Mouse (Mus musculus): ENCODE measurements around the gene E130308A19Rik. TPM values are rescaled to one million over a fixed set of nuclear protein-coding genes. Genes with fewer than 3 reads are reported as not detected.

Gene E130308A19Rik
- total RNA-seq, 2 experiments from 2014 or later = 10.1 TPM

DNA sequence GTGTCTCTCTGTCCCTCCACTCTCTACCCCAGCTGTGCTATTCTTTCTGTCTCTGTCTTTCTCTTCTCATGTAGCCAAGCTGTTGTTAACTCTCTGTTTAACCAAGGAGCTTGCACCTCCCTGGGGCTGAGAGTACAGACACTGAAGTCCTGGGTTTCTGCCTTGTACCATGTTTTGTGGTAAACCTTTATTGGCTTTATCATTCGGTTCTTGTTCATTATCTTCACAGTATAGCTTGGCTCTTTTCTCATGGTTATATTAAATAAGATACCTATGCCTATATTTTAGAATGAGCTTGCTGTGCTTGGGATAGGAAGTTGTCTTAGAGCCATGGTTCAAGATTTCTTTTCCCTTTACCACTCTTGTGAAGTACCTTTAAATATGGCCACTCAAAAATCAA is 8.5 kb downstream of the E130308A19Rik start:
- no peak for DNase-seq (ENCODE audit: low spot score in 2 of 2)

- DNase-seq (ENCODE audit: low spot score in 2 of 2) = no peak
Observed at GRCm38 (mm10) chr4:59639163-59639562, 13.2 kb downstream of the E130308A19Rik start.

- DNase-seq (ENCODE audit: low spot score in 2 of 2) = no peak
Observed at GRCm38 (mm10) chr4:59640720-59641119, 14.7 kb downstream of the E130308A19Rik start.

- no peak for DNase-seq (ENCODE audit: low spot score in 2 of 2)
Observed at GRCm38 (mm10) chr4:59642039-59642438, 16.0 kb downstream of the E130308A19Rik start.

- no peak for DNase-seq (ENCODE audit: low spot score in 2 of 2)
Observed at GRCm38 (mm10) chr4:59642657-59643056, 16.6 kb downstream of the E130308A19Rik start.

GRCm38 (mm10) chr4:59644431-59644830 is 18.4 kb downstream of the E130308A19Rik start:
- no peak for DNase-seq (ENCODE audit: low spot score in 2 of 2)

DNA sequence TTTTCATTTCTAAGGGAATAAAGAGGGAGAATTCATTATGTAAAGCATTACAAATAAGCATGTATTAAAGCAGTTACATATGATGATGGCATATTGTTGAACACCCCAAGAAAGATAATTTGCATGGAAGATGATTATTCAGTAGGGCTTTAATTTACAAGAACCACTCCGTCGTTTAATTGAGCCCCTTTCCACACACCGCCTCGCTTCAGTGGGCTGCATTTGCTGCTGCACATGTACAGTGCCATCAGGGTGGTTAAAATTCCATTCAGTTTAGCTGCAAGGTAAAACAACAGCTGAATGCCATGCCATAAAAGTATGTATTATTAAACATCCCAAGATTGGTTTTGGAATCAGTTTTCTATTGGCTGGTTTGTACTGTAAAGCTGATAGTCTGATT is 19.0 kb downstream of the E130308A19Rik start:
- no peak for DNase-seq (ENCODE audit: low spot score in 2 of 2)

DNA sequence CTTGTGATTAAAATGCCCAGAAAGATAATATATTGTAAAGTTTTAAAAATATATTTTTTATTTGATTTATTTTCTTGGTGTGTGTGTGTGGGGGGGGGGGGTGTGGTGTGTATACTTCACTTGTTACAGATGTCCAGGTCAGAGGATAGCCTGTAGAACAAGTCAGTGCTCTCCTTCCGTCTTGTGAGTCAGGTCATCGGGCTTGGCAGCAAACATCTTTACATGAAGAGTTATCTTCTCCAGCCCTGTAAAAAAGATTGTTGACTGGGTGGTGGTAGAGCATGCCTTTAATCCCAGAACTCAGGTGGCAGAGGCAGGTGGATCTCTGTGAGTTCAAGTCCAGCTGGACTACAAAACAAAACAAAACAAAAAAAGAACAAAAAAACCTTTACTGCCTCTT is 19.6 kb downstream of the E130308A19Rik start:
- DNase-seq (ENCODE audit: low spot score in 2 of 2) = no peak

DNA sequence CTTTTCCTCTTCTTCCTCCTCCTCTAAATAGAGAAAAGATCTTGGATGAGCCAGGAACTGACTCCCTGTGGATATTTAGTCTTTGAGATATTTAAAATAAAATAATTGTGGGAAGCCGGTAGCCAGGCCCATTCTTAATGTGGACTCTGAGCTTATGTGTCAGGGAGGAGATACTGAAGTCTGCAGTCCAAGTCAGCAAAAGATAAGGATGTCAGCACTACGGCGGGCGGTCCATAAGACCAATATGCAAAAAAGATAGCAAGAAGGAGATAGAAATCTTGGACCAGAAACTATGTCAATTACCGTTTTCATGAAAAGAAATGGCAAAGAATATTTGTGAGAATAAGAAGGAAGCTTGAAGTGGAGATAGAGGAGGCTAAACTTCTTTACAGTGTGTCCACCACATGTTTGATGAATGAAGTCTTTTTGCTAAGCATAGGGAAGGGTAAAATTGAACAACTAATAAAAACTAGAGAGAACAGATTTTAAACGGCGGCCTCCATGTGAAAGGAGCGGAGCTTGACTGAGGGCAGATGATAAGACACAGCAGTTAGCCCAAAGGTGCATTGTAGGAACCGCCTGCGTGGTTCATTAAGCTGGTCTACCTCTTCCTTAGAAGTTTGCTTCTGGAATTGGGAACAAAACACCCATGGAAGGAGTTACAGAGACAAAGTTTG is 20.1 kb downstream of the E130308A19Rik start:
- no peak for DNase-seq (ENCODE audit: low spot score in 2 of 2)

- DNase-seq (ENCODE audit: low spot score in 2 of 2) = no peak
Observed at GRCm38 (mm10) chr4:59649119-59649518, 23.1 kb downstream of the E130308A19Rik start.

DNA sequence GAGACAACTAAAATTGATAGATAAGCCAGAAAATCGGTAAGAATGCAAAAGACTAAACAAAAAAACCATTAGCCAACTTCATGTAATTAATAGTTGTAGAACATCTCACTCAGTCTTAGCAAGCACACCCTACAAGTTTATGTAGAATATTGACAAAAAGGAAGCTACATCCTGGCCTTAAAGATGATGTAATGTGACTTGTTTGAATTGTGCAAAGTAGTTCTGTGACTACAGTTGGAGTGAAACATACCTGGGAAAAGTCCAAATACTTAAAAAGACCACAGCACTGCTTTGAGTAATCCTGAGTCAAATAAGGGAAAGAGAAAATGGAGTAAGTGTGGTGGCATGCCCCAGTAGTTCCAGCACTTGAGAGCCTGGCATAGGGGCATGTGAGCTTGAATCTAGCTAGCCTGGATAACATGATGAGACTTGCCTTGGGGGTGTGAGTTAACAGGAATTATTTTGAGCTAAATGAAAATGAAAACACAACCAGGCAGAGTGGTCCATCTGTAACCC is 26.2 kb downstream of the E130308A19Rik start:
- no peak for DNase-seq (ENCODE audit: low spot score in 2 of 2)

DNA sequence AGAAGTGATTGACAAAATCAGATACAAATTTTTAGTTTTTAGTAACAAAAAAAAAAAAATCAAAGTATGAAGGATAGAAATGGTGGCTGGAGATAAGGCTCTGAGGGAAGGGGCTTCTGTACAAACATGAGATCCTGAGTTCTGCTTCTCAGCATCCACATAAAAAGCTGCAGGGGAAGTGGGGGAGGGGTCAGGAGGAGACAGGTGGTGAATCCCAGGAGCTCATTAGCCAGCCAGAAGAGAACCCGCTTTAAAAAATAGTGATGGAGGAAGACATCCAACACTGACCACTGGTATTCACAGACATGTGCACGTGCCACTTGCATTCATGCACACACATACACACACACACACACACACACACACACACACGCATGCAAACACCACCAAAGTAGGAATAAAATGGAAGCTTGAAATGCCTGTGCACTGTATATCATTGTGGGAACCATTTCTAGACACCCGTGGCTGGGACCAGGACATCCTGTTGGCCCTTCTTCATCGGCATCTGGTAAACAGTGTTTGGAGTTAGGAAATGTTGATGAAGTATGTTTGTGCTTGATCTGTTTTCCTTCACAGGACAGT is 30.1 kb downstream of the E130308A19Rik start:
- no peak for DNase-seq (ENCODE audit: low spot score in 2 of 2)

DNA sequence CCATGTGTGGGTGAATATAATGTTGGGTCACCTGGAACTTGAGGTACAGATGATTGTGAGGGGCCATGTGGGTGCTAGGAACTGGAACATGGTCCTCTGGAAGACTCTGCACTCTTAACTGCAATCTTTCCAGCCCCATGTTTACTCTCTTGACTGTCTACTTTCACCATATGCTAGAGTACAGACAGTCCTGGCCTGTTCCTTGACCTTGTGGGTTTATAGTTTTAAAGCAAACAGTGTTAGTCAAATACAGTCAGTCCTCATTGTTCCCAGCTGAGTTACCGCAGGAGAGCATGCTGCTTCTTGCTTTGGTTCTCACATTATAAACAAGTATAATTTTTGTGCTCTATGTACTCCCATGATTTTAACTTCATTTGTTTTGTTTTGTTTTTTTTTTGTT is 36.2 kb downstream of the E130308A19Rik start:
- no peak for DNase-seq (ENCODE audit: low spot score in 2 of 2)

GRCm38 (mm10) chr4:59663451-59663850 is 37.4 kb downstream of the E130308A19Rik start:
- no peak for DNase-seq (ENCODE audit: low spot score in 2 of 2)

DNA sequence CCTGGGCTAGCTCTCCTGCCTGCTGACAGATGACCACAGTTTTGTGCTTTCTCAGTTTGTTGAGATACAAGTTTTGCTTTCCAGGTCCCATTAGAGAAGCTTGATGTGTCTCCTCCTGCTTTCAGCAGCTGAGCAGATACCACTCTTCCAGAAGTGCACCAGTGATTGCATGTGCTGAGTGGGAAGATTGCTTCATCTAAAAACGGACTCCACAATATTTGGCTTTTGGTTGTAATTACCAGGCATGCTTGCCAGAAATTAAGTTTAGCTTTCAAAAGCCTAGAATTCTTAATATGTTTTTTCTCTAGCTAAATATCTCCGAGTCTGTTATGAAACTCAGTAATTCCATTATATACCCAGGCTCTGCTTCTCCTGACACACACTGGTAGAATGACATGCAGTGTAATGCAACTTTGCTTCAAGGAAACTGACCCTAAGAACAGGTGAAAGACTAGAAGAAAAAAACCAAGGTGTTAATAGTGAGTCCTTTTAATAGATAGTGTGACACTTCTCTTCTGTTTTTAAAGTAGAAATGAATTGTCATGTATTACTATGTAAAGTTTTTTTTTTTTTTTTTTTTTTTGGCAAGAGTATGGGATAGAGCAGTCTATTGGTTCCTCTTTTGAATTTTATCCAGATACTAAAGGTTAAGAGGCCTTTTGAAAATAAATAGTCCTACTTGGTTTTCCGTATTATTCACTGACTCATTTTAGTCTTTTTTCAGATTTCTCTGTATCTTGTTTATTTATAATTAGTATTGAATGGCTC is 40.7 kb downstream of the E130308A19Rik start:
- DNase-seq (ENCODE audit: low spot score in 2 of 2) = no peak

GRCm38 (mm10) chr4:59668050-59668449 is 42.0 kb downstream of the E130308A19Rik start:
- no peak for DNase-seq (ENCODE audit: low spot score in 2 of 2)

GRCm38 (mm10) chr4:59669131-59669530 is 43.1 kb downstream of the E130308A19Rik start:
- no peak for DNase-seq (ENCODE audit: low spot score in 2 of 2)

- DNase-seq (ENCODE audit: low spot score in 2 of 2) = no peak
Observed at GRCm38 (mm10) chr4:59670015-59670414, 44.0 kb downstream of the E130308A19Rik start.

GRCm38 (mm10) chr4:59673423-59674117 is 47.6 kb downstream of the E130308A19Rik start:
- DNase-seq (ENCODE audit: low spot score in 2 of 2) = no peak

DNA sequence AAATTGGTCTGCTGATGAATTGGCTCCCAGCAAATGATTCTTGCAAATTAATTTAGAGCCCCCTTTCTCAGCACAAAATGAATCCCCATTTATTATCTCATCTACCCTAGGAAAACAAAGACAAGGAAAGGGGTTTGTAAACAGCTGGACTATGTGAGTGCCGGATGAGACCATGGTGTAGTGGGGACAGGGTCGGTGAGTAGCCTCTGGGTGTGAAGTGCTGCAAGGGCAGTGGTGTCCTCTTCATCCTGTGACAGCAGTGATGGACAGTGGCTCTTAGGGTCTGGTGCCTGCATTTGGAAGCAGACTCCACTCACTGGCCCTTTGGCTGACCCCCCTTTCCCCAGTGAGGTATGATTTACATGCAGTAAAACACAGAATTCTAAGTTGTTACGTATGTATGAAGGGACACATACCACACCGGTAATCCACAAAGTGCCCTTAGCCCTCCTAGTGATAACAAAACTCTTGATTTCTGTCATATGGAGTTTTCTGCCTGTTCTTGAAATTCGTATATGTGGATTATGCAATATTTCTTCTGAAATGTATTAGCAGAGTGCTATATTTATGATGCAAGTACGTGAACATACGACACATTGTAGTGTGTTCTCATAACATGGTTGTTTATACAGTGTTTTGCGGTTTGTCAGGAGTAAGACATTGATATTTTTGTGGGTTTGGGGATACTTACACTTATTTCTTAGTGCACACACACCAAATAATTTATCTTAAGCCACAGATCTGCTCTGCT is 49.1 kb downstream of the E130308A19Rik start:
- DNase-seq (ENCODE audit: low spot score in 2 of 2) = no peak

DNA sequence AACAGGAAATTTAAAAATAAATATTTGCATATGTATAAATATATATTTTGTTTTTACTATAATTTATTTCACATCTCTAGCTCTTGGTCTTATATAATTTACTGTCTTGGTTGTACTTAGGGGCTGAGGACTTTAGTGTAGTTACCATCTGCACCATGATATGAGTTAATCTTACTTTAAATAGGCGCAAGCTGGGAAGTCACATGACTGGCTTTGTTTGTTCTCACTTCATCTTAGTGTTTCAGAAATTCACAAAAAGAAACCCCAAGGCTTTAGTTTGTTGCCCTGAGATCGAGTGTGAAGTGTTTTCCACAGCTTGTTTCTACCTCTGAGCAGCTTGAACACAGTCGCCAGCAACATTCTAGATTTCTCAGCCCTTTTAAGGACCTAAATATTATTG is 49.7 kb downstream of the E130308A19Rik start:
- DNase-seq (ENCODE audit: low spot score in 2 of 2) = no peak

Data from layer of hippocampus, postnatal 10 days (tissue).